Mouse (Mus musculus) T-helper 2 cell (primary cell): Measurements from ENCODE around the gene Ppp1r13b.

ENCODE experiments used
- in situ Hi-C: fragments of 300-600 bp; cut with MboI, MseI; formaldehyde crosslinking; loops from one replicate; pipeline ENCODE4 v1.15.1; 2025; ENCODE audit warnings: high pct_unique_total_duplicates

Ppp1r13b gene

GRCm38 (mm10) chr12:111887005-111887404 is 20.9 kb downstream of the Ppp1r13b start:
- in situ Hi-C loops, result no loop called here

- in situ Hi-C loops, result no loop called here
These were observed 25.1 kb downstream of the Ppp1r13b start for GRCm38 (mm10) chr12:111882852-111883251.

- in situ Hi-C loops, result no loop called here
These were observed 25.9 kb downstream of the Ppp1r13b start for GRCm38 (mm10) chr12:111882022-111882421.

GRCm38 (mm10) chr12:111878213-111878612 is 29.7 kb downstream of the Ppp1r13b start:
- in situ Hi-C loops, result loop anchor here (5.0 kb wide), 1 partner anchor 74 kb away; no protein-coding TSS in a partner anchor

GRCm38 (mm10) chr12:111875499-111875898 is 32.4 kb downstream of the Ppp1r13b start:
- in situ Hi-C loops, result loop anchor here (5.0 kb wide), 1 partner anchor 77 kb away; no protein-coding TSS in a partner anchor

- in situ Hi-C loops, result loop anchor here (5.0 kb wide), 1 partner anchor 78 kb away; no protein-coding TSS in a partner anchor
These were observed 33.2 kb downstream of the Ppp1r13b start for GRCm38 (mm10) chr12:111874601-111875140.

- in situ Hi-C loops, result no loop called here
These were observed 35.8 kb downstream of the Ppp1r13b start for GRCm38 (mm10) chr12:111872079-111872478.

GRCm38 (mm10) chr12:111870811-111871210 is 37.1 kb downstream of the Ppp1r13b start:
- in situ Hi-C loops, result no loop called here

- in situ Hi-C loops, result no loop called here
These were observed 38.1 kb downstream of the Ppp1r13b start for GRCm38 (mm10) chr12:111869806-111870205.

GRCm38 (mm10) chr12:111864206-111864824 is 43.6 kb downstream of the Ppp1r13b start:
- in situ Hi-C loops, result no loop called here

- in situ Hi-C loops, result no loop called here
These were observed 52.5 kb downstream of the Ppp1r13b start for GRCm38 (mm10) chr12:111855448-111855847.

GRCm38 (mm10) chr12:111853546-111853945 is 54.4 kb downstream of the Ppp1r13b start:
- in situ Hi-C loops, result no loop called here

- in situ Hi-C loops, result no loop called here
These were observed 54.9 kb downstream of the Ppp1r13b start for GRCm38 (mm10) chr12:111853011-111853436.

- in situ Hi-C loops, result no loop called here
These were observed 56.2 kb downstream of the Ppp1r13b start for GRCm38 (mm10) chr12:111851745-111852144.

GRCm38 (mm10) chr12:111851235-111851634 is 56.7 kb downstream of the Ppp1r13b start:
- in situ Hi-C loops, result no loop called here

- in situ Hi-C loops, result no loop called here
These were observed 59.6 kb downstream of the Ppp1r13b start for GRCm38 (mm10) chr12:111848300-111848798.

- in situ Hi-C loops, result no loop called here
These were observed 61.1 kb downstream of the Ppp1r13b start for GRCm38 (mm10) chr12:111846815-111847214.

- in situ Hi-C loops, result no loop called here
These were observed 62.0 kb downstream of the Ppp1r13b start for GRCm38 (mm10) chr12:111845953-111846352.

- in situ Hi-C loops, result no loop called here
These were observed 64.4 kb downstream of the Ppp1r13b start for GRCm38 (mm10) chr12:111843470-111843869.

GRCm38 (mm10) chr12:111842565-111843433 is 65.1 kb downstream of the Ppp1r13b start:
- in situ Hi-C loops, result no loop called here

GRCm38 (mm10) chr12:111833457-111833856 is 74.5 kb downstream of the Ppp1r13b start:
- in situ Hi-C loops, result no loop called here

- in situ Hi-C loops, result no loop called here
These were observed 75.3 kb downstream of the Ppp1r13b start for GRCm38 (mm10) chr12:111832643-111833042.
